Mouse (Mus musculus): ENCODE results near the gene Zfp652. TPM values are rescaled to one million over a fixed set of nuclear protein-coding genes. Genes with fewer than 3 reads are reported as not detected.

Gene Zfp652
- total and polyA plus RNA-seq, 2 experiments from 2014 or later = 16.5 to 29.4 TPM

DNA sequence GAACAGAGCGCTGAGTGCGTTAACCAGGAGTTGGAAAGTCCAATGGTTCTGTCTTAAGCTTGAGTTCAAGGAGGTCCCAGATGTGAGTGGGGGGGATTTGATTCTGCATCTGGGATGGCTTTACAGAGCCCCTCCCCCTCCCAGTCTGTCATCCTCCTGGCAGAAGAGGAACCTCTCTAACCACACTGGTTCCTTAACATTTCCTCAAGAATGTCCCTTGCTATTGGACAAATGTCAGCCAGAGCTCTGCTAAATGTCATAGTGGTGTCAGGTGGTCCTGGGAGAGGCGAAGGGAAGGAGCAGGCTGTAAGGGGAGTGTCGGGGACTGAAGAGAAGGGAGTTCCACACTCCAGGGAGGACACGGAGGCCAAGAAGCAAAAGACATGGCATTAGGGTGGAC lies 130.5 kb downstream of the Zfp652 start:
- H3K27ac ChIP-seq (ENCODE audit: low read depth, low read length) = no peak overlapping the region
- TF ChIP-seq CTCF (IDR thresholded peaks at IDR 0.05; ENCODE audit: low read depth) = no peak
- H3K4me2 ChIP-seq (ENCODE audit: low read depth) = no peak overlapping the region
- no peaks in the 10 kb centered on the region for H3K9me3 ChIP-seq (ENCODE audit: low read length)
- peaks cover 8% of the 10 kb centered on the region for H3K27me3 ChIP-seq (ENCODE audit: insufficient read depth, low read length)
- H3K36me3 ChIP-seq (ENCODE audit: insufficient read depth) = no peaks in the 10 kb centered on the region
- no peak for DNase-seq
- WGBS = 81% methylated on average over 5 of the region's 5 CpGs
- no peak overlapping the region for H3K4me3 ChIP-seq (ENCODE audit: low read depth, low read length)
- no peak for ATAC-seq
- peaks cover 4% of the 10 kb centered on the region for H3K4me1 ChIP-seq (ENCODE audit: insufficient read depth)
- no peak overlapping the region for H3K9ac ChIP-seq

DNA sequence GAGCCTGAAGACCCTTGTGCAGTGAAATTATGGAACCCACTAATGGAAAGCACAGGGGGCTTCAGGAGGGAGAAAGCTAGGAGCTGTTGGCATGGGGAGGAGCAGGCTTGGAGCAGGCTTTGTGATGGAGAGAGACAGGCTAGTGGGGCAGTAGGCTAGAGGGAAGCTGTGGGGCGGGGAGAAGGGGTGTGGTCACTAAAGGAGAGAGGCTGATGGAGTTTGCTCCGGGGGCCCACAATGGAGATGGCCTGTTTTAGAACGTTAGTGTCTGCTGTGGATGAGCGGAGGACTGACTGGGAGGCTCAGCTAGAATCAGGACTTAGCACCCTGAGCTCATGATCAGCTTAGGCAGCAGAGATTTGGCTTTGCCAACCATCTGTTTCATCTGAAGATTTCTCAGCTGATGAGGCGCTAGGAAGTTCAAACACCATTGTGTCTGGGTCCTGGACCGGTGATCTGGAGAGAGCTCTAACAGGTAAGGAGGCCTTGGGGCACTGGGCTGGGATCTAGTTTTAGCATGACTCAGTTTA lies 131.0 kb downstream of the Zfp652 start:
- ATAC-seq (no peak), DNase-seq (no peak)
- H3K9me3 ChIP-seq (ENCODE audit: low read length) = no peaks in the 10 kb centered on the region
- H3K36me3 ChIP-seq (ENCODE audit: insufficient read depth) = no peaks in the 10 kb centered on the region
- no peak overlapping the region for H3K4me2 ChIP-seq (ENCODE audit: low read depth)
- H3K4me3 ChIP-seq (ENCODE audit: low read depth, low read length) = no peak overlapping the region
- WGBS = 64% methylated on average over 6 of the region's 6 CpGs
- no peak overlapping the region for H3K27ac ChIP-seq (ENCODE audit: low read depth, low read length)
- no peak for TF ChIP-seq CTCF (IDR thresholded peaks at IDR 0.05; ENCODE audit: low read depth)
- peaks cover 3% of the 10 kb centered on the region for H3K4me1 ChIP-seq (ENCODE audit: insufficient read depth)
- no peak overlapping the region for H3K9ac ChIP-seq
- peaks cover 8% of the 10 kb centered on the region for H3K27me3 ChIP-seq (ENCODE audit: insufficient read depth, low read length)

DNA sequence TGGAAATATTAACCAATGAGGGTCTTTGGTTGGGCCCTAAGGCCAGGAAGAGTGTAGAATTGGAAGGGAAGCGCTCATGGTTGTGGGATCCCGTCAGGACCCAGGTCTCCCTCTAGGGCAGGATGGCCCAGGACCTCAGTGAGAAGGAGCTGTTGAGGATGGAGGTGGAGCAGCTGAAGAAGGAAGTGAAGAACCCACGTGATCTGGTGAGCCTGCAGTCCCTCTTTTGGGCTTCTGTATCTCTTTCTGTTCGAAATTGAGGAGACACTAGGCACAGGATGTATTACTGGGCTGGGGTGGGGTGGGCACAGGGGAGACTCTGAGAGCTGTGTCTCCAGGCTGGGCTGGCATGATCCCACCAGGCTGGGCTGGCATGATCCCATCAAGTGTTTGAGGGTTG lies 132.5 kb downstream of the Zfp652 start:
- no peak for TF ChIP-seq CTCF (IDR thresholded peaks at IDR 0.05; ENCODE audit: low read depth)
- WGBS = 73% methylated on average over 4 of the region's 4 CpGs
- Histone ChIP-seq H3K36me3 (ENCODE audit: insufficient read depth) (no peaks in the 10 kb centered on the region), H3K27me3 (ENCODE audit: insufficient read depth, low read length) (peaks cover 8% of the 10 kb centered on the region), H3K9me3 (ENCODE audit: low read length) (no peaks in the 10 kb centered on the region), H3K4me1 (ENCODE audit: insufficient read depth) (no peaks in the 10 kb centered on the region), H3K4me2 (ENCODE audit: low read depth) (no peak overlapping the region), H3K4me3 (ENCODE audit: low read depth, low read length) (no peak overlapping the region), H3K27ac (ENCODE audit: low read depth, low read length) (no peak overlapping the region), H3K9ac (no peak overlapping the region)
- no peak for DNase-seq
- ATAC-seq = no peak

DNA sequence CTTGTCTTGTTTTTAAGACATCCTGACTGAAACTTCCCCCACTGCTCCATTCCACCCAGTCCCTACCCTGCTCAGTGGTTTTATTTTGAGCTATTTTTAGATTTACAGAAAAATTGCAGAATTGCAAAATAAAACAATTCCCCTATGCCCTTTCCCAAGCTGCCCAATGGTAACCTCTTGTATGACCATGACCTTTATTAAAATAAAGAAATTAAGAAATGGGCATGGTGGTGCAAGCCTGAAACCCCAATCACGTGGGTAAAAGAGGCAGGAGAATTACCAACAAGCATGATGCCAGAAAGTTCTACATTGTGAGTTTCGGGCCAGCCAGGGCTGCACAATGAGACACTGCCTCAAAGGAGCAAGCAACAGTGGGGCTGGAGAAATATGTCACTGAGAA lies 138.4 kb downstream of the Zfp652 start:
- H3K4me1 ChIP-seq (ENCODE audit: insufficient read depth) = no peaks in the 10 kb centered on the region
- H3K9me3 ChIP-seq (ENCODE audit: low read length) = no peaks in the 10 kb centered on the region
- no peak for TF ChIP-seq CTCF (IDR thresholded peaks at IDR 0.05; ENCODE audit: low read depth)
- no peak for ATAC-seq
- 71% methylated on average over 2 of the region's 2 CpGs for WGBS
- no peaks in the 10 kb centered on the region for H3K27me3 ChIP-seq (ENCODE audit: insufficient read depth, low read length)
- DNase-seq = no peak
- H3K36me3 ChIP-seq (ENCODE audit: insufficient read depth) = no peaks in the 10 kb centered on the region
- H3K4me2 ChIP-seq (ENCODE audit: low read depth) = no peak overlapping the region
- no peak overlapping the region for H3K4me3 ChIP-seq (ENCODE audit: low read depth, low read length)
- no peak overlapping the region for H3K9ac ChIP-seq
- no peak overlapping the region for H3K27ac ChIP-seq (ENCODE audit: low read depth, low read length)

DNA sequence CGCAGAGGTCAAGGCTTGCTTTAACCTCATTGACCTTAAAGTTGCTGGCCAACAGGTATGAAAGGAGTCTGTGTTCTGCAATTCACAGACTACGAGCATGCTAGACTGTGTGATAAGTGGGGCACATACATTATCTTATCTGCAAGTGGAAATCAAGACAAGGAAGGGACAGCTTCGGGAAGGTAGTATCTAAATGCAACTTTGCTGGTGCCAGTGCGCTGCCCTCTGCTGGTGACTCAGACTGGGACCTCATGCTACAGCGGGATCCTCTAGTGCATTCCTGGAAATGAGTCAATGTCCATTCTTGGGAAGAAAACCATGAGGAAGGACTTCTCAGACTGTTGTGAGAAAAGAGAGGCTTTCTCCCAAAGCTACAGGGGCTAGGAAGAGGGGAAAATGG lies 141.2 kb downstream of the Zfp652 start:
- WGBS = 59% methylated on average over 5 of the region's 5 CpGs
- DNase-seq = no peak
- no peaks in the 10 kb centered on the region for H3K27me3 ChIP-seq (ENCODE audit: insufficient read depth, low read length)

DNA sequence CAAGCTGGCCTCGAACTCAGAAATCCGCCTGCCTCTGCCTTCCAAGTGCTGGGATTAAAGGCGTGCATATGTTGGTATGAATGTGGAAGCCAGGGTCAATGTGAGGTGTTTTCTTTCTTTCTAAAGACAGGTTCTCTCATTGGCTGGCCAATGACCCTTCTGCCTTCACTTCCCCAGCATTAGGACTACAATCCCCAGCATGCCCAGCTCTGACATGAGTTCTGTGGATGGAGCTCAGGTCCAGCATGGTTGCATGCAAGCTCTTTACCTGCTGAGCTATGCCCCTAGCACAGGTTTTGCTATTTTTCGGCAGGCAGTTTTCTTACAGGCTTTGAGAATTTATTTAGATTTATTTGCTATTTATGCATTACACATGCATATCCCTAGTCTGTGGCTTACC lies 144.8 kb downstream of the Zfp652 start:
- H3K4me1 ChIP-seq (ENCODE audit: insufficient read depth) = peaks cover 5% of the 10 kb centered on the region; the same call in 1 of the 2 replicates
- no peaks in the 10 kb centered on the region for H3K9me3 ChIP-seq (ENCODE audit: low read length)
- no peaks in the 10 kb centered on the region for H3K36me3 ChIP-seq (ENCODE audit: insufficient read depth)
- no peak for TF ChIP-seq CTCF (IDR thresholded peaks at IDR 0.05; ENCODE audit: low read depth)
- peak overlapping the region; percentile 65; the same call in 1 of the 2 replicates for H3K9ac ChIP-seq
- no peak overlapping the region for H3K4me2 ChIP-seq (ENCODE audit: low read depth)
- DNase-seq = no peak
- ATAC-seq = no peak
- H3K4me3 ChIP-seq (ENCODE audit: low read depth, low read length) = 0 out of 2 replicates have a peak overlapping the region, but pooled peaks have one; percentile 94
- no peaks in the 10 kb centered on the region for H3K27me3 ChIP-seq (ENCODE audit: insufficient read depth, low read length)
- H3K27ac ChIP-seq (ENCODE audit: low read depth, low read length) = no peak overlapping the region
- WGBS = 86% methylated on average over 4 of the region's 4 CpGs

More for the DNA sequence above, 141.2 kb downstream of the Zfp652 start:
- Histone ChIP-seq H3K9ac (no peak overlapping the region), H3K27ac (ENCODE audit: low read depth, low read length) (no peak overlapping the region), H3K4me1 (ENCODE audit: insufficient read depth) (no peaks in the 10 kb centered on the region), H3K4me3 (ENCODE audit: low read depth, low read length) (no peak overlapping the region), H3K36me3 (ENCODE audit: insufficient read depth) (no peaks in the 10 kb centered on the region), H3K9me3 (ENCODE audit: low read length) (no peaks in the 10 kb centered on the region), H3K4me2 (ENCODE audit: low read depth) (no peak overlapping the region)
- ATAC-seq = no peak
- TF ChIP-seq CTCF (IDR thresholded peaks at IDR 0.05; ENCODE audit: low read depth) = peak; percentile 67

DNA sequence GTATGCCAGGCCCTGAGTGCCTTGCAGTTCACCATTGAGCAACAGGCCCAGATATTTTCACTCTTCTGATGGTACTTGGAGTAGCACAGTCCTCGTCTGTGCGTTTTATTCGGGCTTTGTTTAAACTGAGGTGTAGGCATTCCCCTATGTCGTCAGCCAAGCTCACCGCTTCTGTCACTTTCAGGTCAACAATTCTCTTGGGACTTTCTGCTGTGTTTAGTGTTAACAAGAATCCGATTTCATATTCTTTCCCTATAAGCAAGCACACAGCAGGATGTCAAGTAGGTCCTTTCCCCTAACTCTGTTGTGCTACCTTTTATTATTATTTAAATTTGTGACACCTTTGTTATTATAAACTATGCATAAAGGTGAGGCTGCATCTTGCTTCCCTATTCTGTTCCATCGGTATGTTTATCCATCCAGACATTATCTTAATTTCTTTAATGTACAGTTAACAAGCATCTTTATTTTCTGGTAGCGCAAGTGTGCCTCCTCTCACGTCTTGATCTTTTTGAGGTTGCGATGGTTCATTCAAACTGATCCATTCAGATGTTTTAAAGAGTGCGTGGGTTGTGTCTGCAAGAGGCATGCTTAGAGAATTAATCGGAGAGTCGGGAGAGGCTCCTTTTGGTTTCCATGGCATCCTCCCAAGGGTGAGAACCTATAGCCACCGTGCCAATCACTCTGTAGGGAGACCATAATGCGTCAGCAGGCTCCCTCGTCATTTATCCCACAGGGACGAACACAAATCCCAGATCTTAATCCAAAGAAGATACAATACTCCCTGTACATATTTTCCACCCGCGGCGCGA lies 145.4 kb downstream of the Zfp652 start:
- WGBS = 13% methylated on average over 21 of the region's 21 CpGs
- Histone ChIP-seq H3K9me3 (ENCODE audit: low read length) (no peaks in the 10 kb centered on the region), H3K4me3 (ENCODE audit: low read depth, low read length) (peak overlapping the region; percentile 94), H3K9ac (peak overlapping the region; percentile 65), H3K36me3 (ENCODE audit: insufficient read depth) (no peaks in the 10 kb centered on the region), H3K4me1 (ENCODE audit: insufficient read depth) (peaks cover 5% of the 10 kb centered on the region; the same call in 1 of the 2 replicates), H3K27ac (ENCODE audit: low read depth, low read length) (peak overlapping the region; percentile 89), H3K4me2 (ENCODE audit: low read depth) (peak overlapping the region; percentile 60), H3K27me3 (ENCODE audit: insufficient read depth, low read length) (no peaks in the 10 kb centered on the region)
- ATAC-seq = peak; percentile 16
- TF ChIP-seq CTCF (IDR thresholded peaks at IDR 0.05; ENCODE audit: low read depth) = no peak
- DNase-seq = no peak

All from forebrain, postnatal 0 days (tissue).